Mouse (Mus musculus) heart, embryonic 16.5 days (tissue): ENCODE measurements around the gene Enc1. TPM values are rescaled to one million over a fixed set of nuclear protein-coding genes. Genes with fewer than 3 reads are reported as not detected.

Experiments used
- ATAC-seq: fragments of 200-750 bp; cut with Nextera tagmentation; replicated peaks from 2 replicates; pipeline ENCODE4 v1.8.0; 2017; ENCODE audit warnings: moderate number of reproducible peaks; ENCODE audit not compliant: insufficient read depth, low FRiP score; ENCODE audit errors: extremely low read depth
- H3K27ac ChIP-seq: fragments of 300-500 bp; sonication (generic); 2 replicates; pipeline ENCODE4 v1.5.1; 2014; ENCODE audit warnings: mild to moderate bottlenecking, low read length, control low read depth, moderate library complexity
- H3K27me3 ChIP-seq: fragments of 300-500 bp; sonication (generic); 2 replicates; pipeline ENCODE4 v1.6.1; 2014; ENCODE audit warnings: low read length, mixed read lengths; ENCODE audit not compliant: control insufficient read depth, insufficient read depth
- H3K36me3 ChIP-seq: fragments of 300-500 bp; sonication (generic); 2 replicates; pipeline ENCODE4 v1.6.1; 2014; ENCODE audit not compliant: control insufficient read depth, insufficient read depth
- H3K4me1 ChIP-seq: fragments of 300-500 bp; sonication (generic); 2 replicates; pipeline ENCODE4 v1.6.1; 2014; ENCODE audit warnings: low read length, mixed read lengths; ENCODE audit not compliant: control insufficient read depth, insufficient read depth
- H3K4me2 ChIP-seq: fragments of 300-500 bp; sonication (generic); 2 replicates; pipeline ENCODE4 v1.6.1; 2014; ENCODE audit warnings: low read depth, mild to moderate bottlenecking, control low read depth, low read length
- H3K4me3 ChIP-seq: fragments of 300-500 bp; sonication (generic); 2 replicates; pipeline ENCODE4 v1.5.1; 2014; ENCODE audit warnings: mild to moderate bottlenecking, control low read depth, low read length
- H3K9ac ChIP-seq: fragments of 300-500 bp; sonication (generic); 2 replicates; pipeline ENCODE4 v1.6.1; 2014; ENCODE audit warnings: low read length, control low read depth
- H3K9me3 ChIP-seq: fragments of 300-500 bp; sonication (generic); replicated peaks from 2 replicates; pipeline ENCODE4 v1.6.1; 2016; ENCODE audit warnings: low read length; ENCODE audit not compliant: control insufficient read depth
- WGBS: fragments of 180-500 bp; shearing (Covaris S2); extraction: QIAGEN DNeasy Blood & Tissue Kit; methylation state at CpG from one replicate; pipeline ENCODE4 v1.1.7; 2014; 5-methylcytosine and 5-hydroxymethylcytosine counted together
- polyA plus RNA-seq: library from polyadenylated mRNA; unstranded; fragments of >200 nt; fragmentation: Nextera tagmentation; extraction: Ambion mirVana; gene quantifications from 2 replicates; pipeline ENCODE4 v1.2.1, GENCODE M21; 2015

The Enc1 gene
- polyA plus RNA-seq, 1 experiment from 2014 or later, result 4.9 TPM

- Histone ChIP-seq H3K9ac (no peak overlapping the region), H3K4me3 (no peak overlapping the region), H3K27ac (peak overlapping the region; percentile 74)
Measured at GRCm38 (mm10) chr13:97237700-97238099, 3.2 kb upstream of the Enc1 start.

GRCm38 (mm10) chr13:97238181-97238981 is 2.5 kb upstream of the Enc1 start:
- WGBS, result 51% methylated on average over 16 of the region's 16 CpGs
- no peaks in the 10 kb centered on the region for H3K36me3 ChIP-seq
- 0 out of 2 replicates have a peak, but pooled peaks cover 2% of the 10 kb centered on the region for H3K27me3 ChIP-seq
- no peaks in the 10 kb centered on the region for H3K9me3 ChIP-seq
- no peak overlapping the region for H3K4me2 ChIP-seq
- H3K4me1 ChIP-seq, result peaks cover 28% of the 10 kb centered on the region
- peak overlapping the region; percentile 74 for H3K27ac ChIP-seq
- H3K4me3 ChIP-seq, result no peak overlapping the region
- ATAC-seq, result no peak
- no peak overlapping the region for H3K9ac ChIP-seq

More at GRCm38 (mm10) chr13:97237700-97238099, 3.2 kb upstream of the Enc1 start:
- Histone ChIP-seq H3K27me3 (no peaks in the 10 kb centered on the region), H3K4me2 (no peak overlapping the region), H3K4me1 (peaks cover 21% of the 10 kb centered on the region), H3K9me3 (no peaks in the 10 kb centered on the region), H3K36me3 (no peaks in the 10 kb centered on the region)
- ATAC-seq, result no peak
- 66% methylated on average over 3 of the region's 3 CpGs for WGBS

- peaks cover 39% of the 10 kb centered on the region for H3K4me1 ChIP-seq
- peak overlapping the region; percentile 99 for H3K4me2 ChIP-seq
- ATAC-seq, result no peak
- H3K36me3 ChIP-seq, result no peaks in the 10 kb centered on the region
- 7% methylated on average over 23 of the region's 23 CpGs for WGBS
- 0 out of 2 replicates have a peak, but pooled peaks cover 2% of the 10 kb centered on the region for H3K27me3 ChIP-seq
- H3K27ac ChIP-seq, result peak overlapping the region; percentile 94
- H3K4me3 ChIP-seq, result peak overlapping the region; percentile 93; the same call in 1 of the 2 replicates
- H3K9ac ChIP-seq, result no peak overlapping the region
- no peaks in the 10 kb centered on the region for H3K9me3 ChIP-seq
Measured at GRCm38 (mm10) chr13:97239343-97240180, 1.3 kb upstream of the Enc1 start.

- Histone ChIP-seq H3K9ac (peak overlapping the region; percentile 89), H3K27me3 (0 out of 2 replicates have a peak, but pooled peaks cover 2% of the 10 kb centered on the region), H3K36me3 (peaks cover 4% of the 10 kb centered on the region; the same call in 1 of the 2 replicates), H3K4me2 (peak overlapping the region; percentile 99), H3K27ac (peak overlapping the region; percentile 94), H3K9me3 (no peaks in the 10 kb centered on the region), H3K4me1 (peaks cover 43% of the 10 kb centered on the region), H3K4me3 (peak overlapping the region; percentile 93)
- peak; percentile 42 for ATAC-seq
- WGBS, result 1% methylated on average over 36 of the region's 36 CpGs
Measured at GRCm38 (mm10) chr13:97240279-97240964, 483 bp upstream of the Enc1 start.

- 1% methylated on average over 20 of the region's 20 CpGs for WGBS
- Histone ChIP-seq H3K4me1 (peaks cover 43% of the 10 kb centered on the region), H3K9ac (peak overlapping the region; percentile 95), H3K36me3 (peaks cover 8% of the 10 kb centered on the region; the same call in 1 of the 2 replicates), H3K9me3 (no peaks in the 10 kb centered on the region), H3K27me3 (0 out of 2 replicates have a peak, but pooled peaks cover 2% of the 10 kb centered on the region), H3K4me2 (peak overlapping the region; percentile 99), H3K27ac (peak overlapping the region; percentile 92), H3K4me3 (peak overlapping the region; percentile 93)
- ATAC-seq, result no peak
Measured at GRCm38 (mm10) chr13:97241787-97242280, 929 bp downstream of the Enc1 start.

- H3K4me1 ChIP-seq, result peaks cover 43% of the 10 kb centered on the region
- peaks cover 12% of the 10 kb centered on the region; the same call in 1 of the 2 replicates for H3K36me3 ChIP-seq
- H3K27me3 ChIP-seq, result 0 out of 2 replicates have a peak, but pooled peaks cover 2% of the 10 kb centered on the region
- peak overlapping the region; percentile 95 for H3K9ac ChIP-seq
- no peak for ATAC-seq
- 16% methylated on average over 6 of the region's 6 CpGs for WGBS
- no peaks in the 10 kb centered on the region for H3K9me3 ChIP-seq
- peak overlapping the region; percentile 92 for H3K27ac ChIP-seq
- H3K4me3 ChIP-seq, result peak overlapping the region; percentile 93
- H3K4me2 ChIP-seq, result peak overlapping the region; percentile 99
Measured at GRCm38 (mm10) chr13:97242716-97243115, 1.8 kb downstream of the Enc1 start.

- 0 out of 2 replicates have a peak, but pooled peaks cover 2% of the 10 kb centered on the region for H3K27me3 ChIP-seq
- peak overlapping the region; percentile 95; the same call in 1 of the 2 replicates for H3K9ac ChIP-seq
- peaks cover 12% of the 10 kb centered on the region; the same call in 1 of the 2 replicates for H3K36me3 ChIP-seq
- ATAC-seq, result no peak
- H3K27ac ChIP-seq, result no peak overlapping the region
- peak overlapping the region; percentile 93 for H3K4me3 ChIP-seq
- 43% methylated on average over 15 of the region's 15 CpGs for WGBS
- peak overlapping the region; percentile 99 for H3K4me2 ChIP-seq
- peaks cover 49% of the 10 kb centered on the region for H3K4me1 ChIP-seq
- no peaks in the 10 kb centered on the region for H3K9me3 ChIP-seq
Measured at GRCm38 (mm10) chr13:97243962-97244711, 3.2 kb downstream of the Enc1 start.

- Histone ChIP-seq H3K36me3 (peaks cover 12% of the 10 kb centered on the region; the same call in 1 of the 2 replicates), H3K4me1 (peaks cover 54% of the 10 kb centered on the region)
- 57% methylated on average over 11 of the region's 11 CpGs for WGBS
Measured at GRCm38 (mm10) chr13:97244712-97245105, 3.8 kb downstream of the Enc1 start.

More at GRCm38 (mm10) chr13:97244712-97245105, 3.8 kb downstream of the Enc1 start:
- Histone ChIP-seq H3K4me3 (no peak overlapping the region; the same call in 1 of the 2 replicates), H3K9ac (no peak overlapping the region), H3K27ac (no peak overlapping the region), H3K9me3 (no peaks in the 10 kb centered on the region), H3K4me2 (peak overlapping the region; percentile 99), H3K27me3 (0 out of 2 replicates have a peak, but pooled peaks cover 2% of the 10 kb centered on the region)
- no peak for ATAC-seq
